Mouse (Mus musculus) heart, postnatal 0 days (tissue): Measurements from ENCODE around the gene Asap2.

ENCODE experiments used
- CTCF ChIP-seq: IDR thresholded peaks from 2 replicates; pipeline ENCODE4 v1.5.1; 2016; ENCODE audit warnings: antibody characterized with exemption, control low read depth, low read depth
- EP300 ChIP-seq: IDR thresholded peaks from 2 replicates; pipeline ENCODE4 v1.6.1; 2016; ENCODE audit warnings: antibody characterized with exemption, low read depth

- no peak for TF ChIP-seq CTCF
- TF ChIP-seq EP300, result no peak
Observed at GRCm38 (mm10) chr12:21111476-21112452, 121.5 kb downstream of the Asap2 start.
